Mouse (Mus musculus) embryo, embryonic 9.5 days (tissue): ENCODE data around the gene Syt15.
"Not testable (repeated sequence)": the region's sequence is repeated elsewhere in the genome, so short reads cannot be mapped to it uniquely, and the experiment has no call there.

ENCODE experiments used
- DNase-seq: peaks from one replicate; pipeline ENCODE4 v3.0.0-alpha.2; 2017; ENCODE audit errors: extremely low spot score

Gene Syt15

DNA sequence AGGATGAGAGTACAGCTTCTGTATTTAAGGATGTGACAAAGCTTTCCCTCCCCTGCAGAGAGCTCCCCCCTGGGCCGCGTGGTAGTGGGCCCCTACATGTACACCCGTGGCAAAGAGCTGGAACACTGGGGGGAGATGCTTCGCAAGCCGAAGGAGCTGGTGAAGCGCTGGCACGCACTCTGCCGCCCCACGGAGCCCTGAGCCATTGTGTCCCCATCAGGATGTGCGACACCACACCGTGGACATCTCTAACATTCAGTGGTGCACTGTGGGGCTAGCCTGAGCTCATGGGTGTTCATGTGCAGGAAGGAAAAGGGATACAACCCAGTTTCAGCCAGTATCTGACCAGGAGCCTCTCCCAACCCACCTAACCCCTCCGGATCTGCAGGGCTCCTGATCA lies 8.6 kb downstream of the Syt15 start:
- no peak for DNase-seq

DNA sequence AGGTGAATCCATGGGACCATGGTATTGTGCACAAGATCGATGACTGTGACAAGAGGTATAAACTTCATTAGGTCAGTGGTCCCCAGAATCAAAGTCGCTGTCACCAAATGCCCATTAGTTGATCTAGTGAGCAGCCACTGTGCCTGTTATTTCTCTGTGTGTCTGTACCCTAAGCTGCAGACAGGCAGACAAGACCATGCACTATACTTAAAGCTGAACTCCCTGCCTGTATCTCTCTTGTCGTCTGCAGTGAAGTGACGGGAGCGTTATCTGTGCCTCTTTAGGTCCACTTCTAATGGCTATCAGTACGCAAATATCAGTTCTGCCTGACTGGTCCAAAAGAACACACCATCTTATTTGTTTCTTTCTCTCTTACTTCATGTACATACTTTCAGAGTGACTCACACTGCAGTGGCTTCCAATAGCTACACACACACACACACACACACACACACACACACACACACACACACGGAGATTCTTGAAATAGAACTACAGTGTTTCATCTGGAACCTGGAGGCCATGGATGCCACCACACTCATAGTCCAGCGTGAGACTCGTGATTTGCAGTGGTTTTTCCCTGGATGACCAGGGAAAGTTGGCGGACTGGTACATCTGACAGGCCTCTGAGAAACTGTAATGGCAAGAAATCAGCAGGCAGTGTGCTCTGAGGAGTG lies 9.6 kb downstream of the Syt15 start:
- DNase-seq, result no peak

DNA sequence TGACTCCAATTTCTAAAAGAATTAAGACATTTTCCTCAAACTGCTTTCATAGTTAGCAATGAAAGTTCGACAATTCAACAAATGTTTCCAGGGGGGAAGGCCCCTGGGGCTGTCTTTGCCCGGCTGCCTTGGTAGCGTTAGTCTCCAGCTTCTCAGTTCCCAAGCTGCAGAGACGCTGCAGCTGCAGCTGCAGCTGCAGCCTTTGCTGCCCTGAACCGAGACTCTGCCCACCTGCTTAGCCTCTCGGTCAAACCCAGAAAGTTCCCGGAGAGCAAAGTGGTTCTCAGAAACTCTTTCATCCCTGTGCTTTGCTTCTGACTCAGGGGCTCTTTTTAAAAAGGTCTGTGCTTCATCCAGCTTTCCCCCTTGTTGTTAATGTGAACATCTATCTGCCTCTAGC lies 12.9 kb downstream of the Syt15 start:
- no peak for DNase-seq

DNA sequence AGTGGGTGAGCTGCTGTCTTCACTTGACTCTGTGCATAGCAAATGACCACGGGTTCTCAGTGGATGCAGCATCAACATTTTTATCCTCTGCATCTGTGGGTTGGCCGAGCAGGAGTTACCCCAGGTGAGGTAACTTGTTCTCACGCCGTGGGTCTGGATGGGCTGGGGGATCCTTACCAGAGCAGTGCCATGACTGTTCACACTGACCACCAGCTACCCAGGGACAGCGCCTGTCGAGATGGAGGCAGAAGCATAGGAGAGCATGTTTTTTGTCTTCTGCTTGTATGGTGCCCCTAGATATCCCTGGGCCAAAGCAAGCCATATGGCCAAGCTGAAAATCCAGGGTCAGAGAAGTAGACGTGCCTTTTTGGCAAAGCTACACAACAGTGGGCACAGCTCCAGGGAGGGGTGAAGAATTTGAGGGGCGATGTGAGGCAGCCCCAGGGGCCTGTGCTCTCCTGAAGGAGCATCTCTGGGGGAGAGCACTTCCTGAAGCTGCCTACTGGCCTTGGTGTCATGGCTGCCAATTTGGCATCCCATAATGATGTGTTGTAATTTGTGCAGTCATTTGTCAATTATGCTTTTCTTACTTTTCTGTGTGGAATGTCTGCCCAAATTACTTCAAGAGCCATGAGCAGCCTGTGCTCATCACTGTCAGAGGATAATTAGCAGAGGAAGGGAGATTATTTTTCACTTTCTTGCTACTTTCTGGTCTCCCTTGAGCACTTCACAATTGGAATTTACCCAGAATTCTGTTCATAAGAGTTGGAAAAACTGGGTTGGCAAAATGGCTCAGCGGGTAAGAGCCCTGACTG lies 13.7 kb downstream of the Syt15 start:
- DNase-seq, result no peak

DNA sequence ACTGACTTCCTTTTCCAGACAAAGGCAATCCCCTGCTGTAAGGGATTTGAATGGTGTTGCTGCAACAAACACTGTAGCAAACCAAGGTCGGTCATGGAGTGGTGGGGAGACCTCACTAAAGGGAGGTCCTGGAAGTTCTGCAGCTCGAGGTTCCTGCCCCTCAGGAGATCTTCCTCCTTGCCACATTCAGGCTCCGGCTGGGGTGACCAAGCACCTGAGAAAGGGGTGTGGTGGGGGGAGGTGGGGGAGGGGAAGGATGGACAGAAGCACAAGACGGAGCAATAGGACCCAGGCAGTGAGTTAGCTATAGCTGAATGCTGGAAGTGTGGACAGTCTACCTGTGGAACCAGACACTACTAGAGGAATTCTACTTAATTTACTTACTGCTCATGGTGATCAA lies 14.5 kb downstream of the Syt15 start:
- DNase-seq, result no peak

DNA sequence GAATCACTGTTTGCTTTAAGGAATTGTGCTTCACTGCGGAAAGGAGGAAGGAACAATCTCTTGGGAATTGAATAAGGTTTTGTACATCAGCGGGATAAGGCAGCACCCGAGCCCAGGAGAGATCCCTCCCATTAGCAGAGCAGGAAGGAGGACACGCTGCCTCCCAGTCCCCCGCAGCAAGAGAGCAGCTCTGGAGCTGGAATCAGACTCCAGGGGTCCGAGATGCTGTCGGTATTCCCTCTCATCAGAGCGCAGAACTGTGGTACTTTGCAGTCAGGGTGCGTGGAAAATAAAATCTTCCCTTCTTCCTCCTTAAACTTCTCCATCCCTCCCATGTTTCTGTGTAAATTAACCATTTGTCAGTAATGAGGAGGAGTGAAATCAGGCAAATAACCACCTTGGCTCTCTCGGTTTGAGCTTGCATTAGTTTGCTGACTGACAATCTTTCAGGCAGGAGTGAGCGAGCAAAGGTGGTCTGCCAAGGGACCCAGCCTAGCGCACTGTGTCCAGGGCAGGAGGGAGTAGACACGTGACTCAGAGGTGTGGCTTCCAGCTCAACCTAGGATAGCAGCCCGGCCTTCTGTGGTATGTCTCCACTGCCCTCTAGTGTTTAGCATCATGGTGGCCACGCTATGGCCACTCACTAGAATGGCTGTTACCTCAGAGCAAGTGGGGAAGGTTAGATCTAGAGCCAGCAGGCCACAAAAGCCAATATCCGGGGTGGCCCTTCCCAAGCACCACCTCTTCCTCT lies 15.4 kb downstream of the Syt15 start:
- DNase-seq, result peak; percentile 76

DNA sequence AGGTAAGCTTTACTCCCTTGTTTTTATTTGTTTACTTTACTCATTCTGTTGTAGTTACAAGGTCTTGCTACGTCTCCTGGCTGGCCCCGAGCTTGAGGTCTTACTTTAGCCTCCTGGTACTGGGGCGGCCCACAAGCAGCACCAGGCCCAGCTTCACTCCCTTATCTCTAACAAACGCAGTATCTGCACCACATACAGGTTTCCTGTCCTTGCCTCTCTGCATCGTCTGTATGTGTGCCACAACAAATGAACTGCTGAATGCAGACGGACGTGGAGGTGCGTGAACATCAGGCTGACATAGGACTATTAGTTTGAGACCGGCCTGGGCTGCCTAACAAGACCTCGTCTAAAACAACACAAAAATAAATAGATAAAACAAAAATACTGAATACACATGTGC lies 20.9 kb downstream of the Syt15 start:
- no peak for DNase-seq

DNA sequence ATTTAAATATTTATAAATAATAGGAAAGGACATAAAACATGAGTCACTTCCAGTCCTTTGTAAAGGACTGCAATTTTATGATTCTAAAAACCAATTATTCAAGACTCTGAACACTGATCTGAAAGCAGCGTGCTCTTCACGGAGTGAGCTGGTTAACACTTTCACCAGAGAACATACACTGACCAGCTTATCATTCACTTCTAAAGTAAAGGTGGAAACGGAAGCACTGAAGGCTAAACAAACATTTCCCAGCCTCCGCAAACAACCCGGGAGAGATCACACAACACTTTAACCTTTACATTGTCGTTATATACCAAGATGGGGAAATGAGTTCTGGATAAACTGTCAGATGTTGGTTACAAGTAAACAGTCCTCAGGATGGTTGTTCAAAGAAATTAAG lies 21.3 kb downstream of the Syt15 start:
- no peak for DNase-seq

DNA sequence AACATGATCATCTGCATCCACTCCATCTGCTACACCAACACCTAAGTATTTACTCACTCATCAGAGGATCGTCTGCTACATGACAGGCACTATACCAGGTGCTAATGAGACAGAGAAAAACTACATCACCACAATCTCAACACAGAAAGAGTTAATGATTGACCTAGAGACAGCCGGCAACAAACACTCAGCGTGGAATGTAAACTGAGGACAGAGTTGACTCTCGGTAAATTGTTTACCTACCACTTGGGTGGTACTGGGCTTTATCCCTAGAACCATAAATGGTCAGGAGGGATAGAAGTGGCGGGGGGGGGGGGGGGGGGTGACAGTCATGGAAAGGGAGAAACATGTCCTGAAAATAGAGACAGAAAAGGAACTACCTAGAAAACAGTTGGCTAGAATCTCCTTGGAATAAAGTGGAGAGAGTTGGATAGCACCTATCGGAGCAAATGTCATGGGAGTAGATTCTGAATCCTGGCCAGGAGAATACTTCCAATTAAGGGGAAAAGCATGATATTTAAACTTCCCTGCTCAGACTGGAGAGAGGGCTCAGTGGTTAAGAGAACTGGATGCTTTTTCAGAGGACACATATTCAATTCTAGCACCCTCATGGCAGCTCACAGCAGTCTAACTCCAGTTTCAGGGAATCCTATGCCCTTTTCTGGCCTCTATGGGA lies 33.2 kb downstream of the Syt15 start:
- no peak for DNase-seq

DNA sequence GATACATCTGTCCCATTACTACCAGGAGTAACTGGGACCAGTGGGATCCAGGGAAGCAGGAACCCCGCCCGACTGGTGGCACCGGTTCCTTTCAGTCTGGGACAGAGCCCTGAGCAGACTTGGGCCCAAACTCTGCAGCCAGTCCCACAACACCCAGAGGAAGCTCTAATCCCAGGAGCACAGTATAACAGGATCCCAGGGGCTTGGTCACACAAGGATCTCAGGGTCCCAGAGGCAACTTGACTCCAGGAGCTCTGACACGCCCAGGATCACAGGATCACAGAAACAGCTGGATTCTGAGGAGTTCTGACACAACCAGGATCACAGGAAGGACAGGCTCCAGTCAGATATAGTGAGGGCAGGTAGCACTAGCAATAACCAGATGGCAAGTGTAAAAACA lies 33.9 kb downstream of the Syt15 start:
- no peak for DNase-seq

DNA sequence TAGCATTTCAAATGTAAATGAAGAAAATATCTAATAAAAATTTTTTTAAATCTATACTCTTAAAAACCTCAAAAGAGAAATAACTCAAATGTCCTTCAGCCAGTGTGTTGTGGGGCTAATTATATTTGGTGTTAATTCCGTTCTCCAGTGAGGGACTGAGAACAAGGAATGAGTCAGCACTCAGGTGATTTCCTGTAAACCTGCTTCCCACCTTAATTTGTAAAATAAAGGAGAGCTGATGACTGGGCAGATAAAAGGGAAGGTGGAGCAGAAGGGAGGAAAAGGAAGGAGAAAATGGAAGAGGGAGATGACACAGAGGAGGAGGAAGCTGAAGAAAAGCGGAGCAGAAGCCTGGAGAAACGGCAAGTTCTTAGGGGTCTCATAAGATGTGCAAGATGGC lies 39.1 kb downstream of the Syt15 start:
- DNase-seq, result not testable (repeated sequence)

DNA sequence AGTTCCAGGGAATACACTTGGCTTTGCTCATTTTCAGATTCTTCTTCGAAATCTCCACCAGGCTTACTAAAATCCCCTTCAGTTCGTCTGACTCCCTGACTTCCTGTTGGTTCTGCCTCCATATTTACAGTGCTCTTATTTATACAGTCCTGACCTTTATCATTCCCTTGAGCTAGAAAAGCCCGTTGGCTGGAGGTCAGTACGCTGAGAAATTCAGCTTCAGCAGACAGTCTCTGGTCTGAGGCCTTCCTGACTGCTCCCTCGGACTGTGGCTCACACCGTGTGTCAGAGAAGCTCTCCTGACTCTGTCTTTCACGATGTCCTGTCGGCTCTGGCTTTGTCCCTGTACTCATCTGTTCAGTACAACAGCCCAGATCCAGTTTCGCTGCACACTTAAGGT lies 48.7 kb downstream of the Syt15 start:
- no peak for DNase-seq

DNA sequence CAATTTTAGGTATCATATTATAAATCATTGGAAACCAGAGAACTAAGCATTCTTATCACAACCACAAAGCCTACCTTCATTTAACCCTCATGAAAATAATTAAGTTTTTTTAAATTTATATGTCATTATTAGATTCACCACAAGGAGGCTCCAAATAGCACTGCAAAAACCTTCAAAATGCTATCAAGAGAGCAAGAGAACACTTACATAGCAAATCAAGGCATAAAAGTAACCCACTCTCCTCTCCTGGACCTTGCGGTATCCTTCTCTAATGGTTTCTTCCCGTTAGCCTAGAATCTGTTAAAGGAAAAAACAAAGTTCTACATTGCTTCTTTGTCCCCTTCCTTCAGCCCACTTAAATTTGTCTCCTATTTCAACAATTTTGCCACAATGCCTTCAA lies 53.9 kb downstream of the Syt15 start:
- peak; percentile 6 for DNase-seq

DNA sequence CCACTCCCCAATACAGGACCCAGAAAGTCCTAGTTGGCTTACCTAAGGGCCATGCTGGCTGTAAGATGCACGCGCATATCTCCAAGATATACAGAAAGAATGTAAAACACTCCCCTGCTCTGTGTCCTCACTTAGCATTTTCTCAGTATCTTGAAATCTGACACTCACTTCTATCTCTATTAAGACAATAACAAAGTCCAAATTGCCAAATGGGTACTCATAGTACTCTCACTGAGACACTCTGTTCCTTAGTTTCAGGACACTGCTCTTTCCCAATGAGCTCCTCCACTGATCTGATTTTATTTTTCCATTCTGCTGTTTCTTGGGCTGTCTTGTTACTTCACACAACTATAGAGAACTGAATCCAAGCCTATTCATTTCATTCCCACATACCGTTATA lies 54.7 kb downstream of the Syt15 start:
- DNase-seq, result no peak

DNA sequence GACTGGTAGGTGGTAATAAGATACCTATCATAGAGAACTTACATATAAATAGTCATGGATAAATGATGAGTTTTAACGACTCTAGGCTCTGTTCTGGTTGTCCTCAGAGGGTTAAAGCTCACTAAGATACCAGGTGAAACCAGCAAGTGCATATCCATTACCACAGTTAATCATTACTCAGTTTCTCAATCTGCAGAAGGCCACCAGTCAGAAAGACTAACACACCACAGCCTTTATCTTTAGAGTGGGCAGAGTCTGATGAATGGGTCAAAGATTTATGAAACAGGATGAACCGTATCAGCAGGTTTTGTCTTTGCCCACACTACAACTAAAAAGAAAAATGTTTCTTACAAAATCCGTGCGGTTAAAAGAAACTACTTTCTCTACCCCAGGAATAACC lies 55.8 kb downstream of the Syt15 start:
- no peak for DNase-seq

DNA sequence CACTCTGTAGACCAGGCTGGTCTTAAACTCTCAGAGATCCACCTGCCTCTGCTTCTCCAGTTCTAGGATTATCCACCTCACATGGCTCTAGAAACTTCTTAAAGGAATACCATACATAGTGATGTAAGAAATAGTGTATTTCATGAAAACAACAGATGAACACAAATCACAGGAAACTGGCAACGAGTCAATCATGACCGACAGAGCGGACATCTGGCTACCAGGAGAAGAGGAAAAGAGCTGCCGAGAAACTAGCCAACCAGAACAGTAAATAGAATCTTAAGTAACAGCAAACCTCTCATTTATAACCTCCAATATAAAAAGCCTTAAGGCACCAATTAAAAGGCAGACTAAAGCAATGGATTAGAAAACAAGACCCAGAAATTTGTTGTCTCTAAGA lies 60.3 kb downstream of the Syt15 start:
- no peak for DNase-seq
